Mouse (Mus musculus): ENCODE measurements around the gene Mrps6. TPM values are rescaled to one million over a fixed set of nuclear protein-coding genes. Genes with fewer than 3 reads are reported as not detected.
A peak's percentile ranks its signal among the peaks of the same experiment; 100 is the strongest.
"Not testable (repeated sequence)": the region's sequence is repeated elsewhere in the genome, so short reads cannot be mapped to it uniquely, and the experiment has no call there.

The Mrps6 gene
- polyA plus RNA-seq, 1 experiment from 2014 or later: 91.8 TPM

GRCm38 (mm10) chr16:92064801-92065200 is 6.7 kb downstream of the Mrps6 start:
- H3K36me3 ChIP-seq: peaks cover 41% of the 10 kb centered on the region

GRCm38 (mm10) chr16:92070338-92070737 is 12.3 kb downstream of the Mrps6 start:
- no peak for ATAC-seq (ENCODE audit: insufficient number of reproducible peaks, low FRiP score, low TSS enrichment, low read depth)
- Histone ChIP-seq H3K4me3 (replicated peaks) (no peak overlapping the region), H3K27ac (replicated peaks) (no peak overlapping the region), H3K27me3 (no peaks in the 10 kb centered on the region), H3K36me3 (peaks cover 23% of the 10 kb centered on the region; the same call in 1 of the 2 replicates), H3K4me1 (no peaks in the 10 kb centered on the region), H3K9me3 (replicated peaks) (no peaks in the 10 kb centered on the region), H3K4me2 (replicated peaks) (no peak overlapping the region), H3K9ac (no peak overlapping the region)
- 93% methylated on average over 8 of the region's 8 CpGs for WGBS

More at GRCm38 (mm10) chr16:92064801-92065200, 6.7 kb downstream of the Mrps6 start:
- no peak for ATAC-seq (ENCODE audit: insufficient number of reproducible peaks, low FRiP score, low TSS enrichment, low read depth)
- Histone ChIP-seq H3K9ac (no peak overlapping the region), H3K4me1 (0 out of 2 replicates have a peak, but pooled peaks cover 4% of the 10 kb centered on the region), H3K4me3 (replicated peaks) (no peak overlapping the region), H3K27me3 (no peaks in the 10 kb centered on the region), H3K27ac (replicated peaks) (no peak overlapping the region), H3K4me2 (replicated peaks) (no peak overlapping the region), H3K9me3 (replicated peaks) (no peaks in the 10 kb centered on the region)
- WGBS: 86% methylated on average over 2 of the region's 2 CpGs

GRCm38 (mm10) chr16:92076797-92077196 is 18.7 kb downstream of the Mrps6 start:
- H3K4me2 ChIP-seq (replicated peaks): no peak overlapping the region
- H3K9ac ChIP-seq: no peak overlapping the region
- 96% methylated on average over 8 of the region's 8 CpGs for WGBS
- H3K4me3 ChIP-seq (replicated peaks): no peak overlapping the region
- H3K4me1 ChIP-seq: no peaks in the 10 kb centered on the region
- no peaks in the 10 kb centered on the region for H3K27me3 ChIP-seq
- no peak overlapping the region for H3K27ac ChIP-seq (replicated peaks)
- peaks cover 30% of the 10 kb centered on the region for H3K36me3 ChIP-seq
- ATAC-seq (ENCODE audit: insufficient number of reproducible peaks, low FRiP score, low TSS enrichment, low read depth): no peak
- H3K9me3 ChIP-seq (replicated peaks): no peaks in the 10 kb centered on the region

DNA sequence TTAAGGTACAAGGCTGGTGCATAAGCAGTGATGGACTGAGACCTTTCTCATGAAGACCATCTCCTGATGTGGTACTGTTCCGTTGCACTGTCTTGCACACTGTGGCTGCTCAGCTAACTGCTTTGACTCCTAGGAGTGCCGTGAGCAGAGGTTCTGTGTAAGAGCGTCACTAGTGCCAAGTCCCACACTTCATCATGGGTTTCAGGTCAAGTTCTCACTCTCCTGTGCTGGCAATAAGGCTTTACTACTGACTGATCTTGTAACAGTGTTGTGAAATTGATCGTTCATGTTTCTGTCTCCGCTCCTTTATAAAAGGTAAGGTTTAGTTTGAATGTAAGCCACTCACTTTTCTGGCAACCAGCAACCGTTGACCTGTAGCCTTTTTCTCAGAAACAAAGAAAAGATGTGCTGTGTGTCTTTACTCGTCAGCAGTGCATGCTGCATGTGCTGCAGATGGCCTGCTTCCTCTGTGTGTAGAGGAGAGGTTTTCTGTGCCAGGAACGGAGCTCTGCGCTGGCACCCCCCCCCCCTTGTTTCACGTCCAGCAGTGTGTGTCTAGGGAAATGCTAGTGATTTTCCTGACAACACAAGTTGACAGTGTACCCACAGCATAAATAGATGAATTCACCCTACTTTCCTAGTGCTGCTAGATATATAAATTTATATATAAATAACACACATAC is 25.8 kb downstream of the Mrps6 start:
- ATAC-seq (ENCODE audit: insufficient number of reproducible peaks, low FRiP score, low TSS enrichment, low read depth): no peak
- 76% methylated on average over 10 of the region's 10 CpGs for WGBS
- H3K9me3 ChIP-seq (replicated peaks): no peaks in the 10 kb centered on the region
- no peak overlapping the region for H3K27ac ChIP-seq (replicated peaks)
- no peak overlapping the region for H3K9ac ChIP-seq
- no peak overlapping the region for H3K4me3 ChIP-seq (replicated peaks)
- H3K27me3 ChIP-seq: no peaks in the 10 kb centered on the region
- H3K36me3 ChIP-seq: 0 out of 2 replicates have a peak, but pooled peaks cover under 1% of the 10 kb centered on the region
- no peaks in the 10 kb centered on the region for H3K4me1 ChIP-seq
- no peak overlapping the region for H3K4me2 ChIP-seq (replicated peaks)

DNA sequence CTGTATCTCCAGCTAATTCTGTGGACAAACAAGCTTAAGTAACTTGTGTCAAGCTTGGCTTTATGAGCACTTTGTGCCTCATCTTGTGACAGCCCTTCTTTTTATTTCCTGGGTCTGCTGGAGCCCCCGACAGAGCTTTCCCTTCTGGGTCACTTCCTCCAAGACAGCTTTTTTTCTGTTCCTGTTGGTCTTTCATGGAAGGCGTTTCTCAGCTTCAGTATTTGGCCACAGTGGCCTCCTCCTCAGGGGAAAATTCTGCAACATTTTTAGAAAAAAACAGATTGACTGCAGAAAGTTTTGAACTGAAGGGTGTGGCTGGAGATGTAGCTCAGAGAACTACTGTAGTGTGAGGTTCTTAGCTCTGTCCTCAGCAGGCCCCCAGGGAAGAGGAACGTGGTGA is 31.2 kb downstream of the Mrps6 start:
- Histone ChIP-seq H3K36me3 (no peaks in the 10 kb centered on the region), H3K4me2 (replicated peaks) (no peak overlapping the region), H3K9me3 (replicated peaks) (no peaks in the 10 kb centered on the region), H3K4me1 (no peaks in the 10 kb centered on the region), H3K4me3 (replicated peaks) (no peak overlapping the region), H3K9ac (no peak overlapping the region), H3K27me3 (no peaks in the 10 kb centered on the region), H3K27ac (replicated peaks) (no peak overlapping the region)
- 61% methylated on average over 3 of the region's 3 CpGs for WGBS
- ATAC-seq (ENCODE audit: insufficient number of reproducible peaks, low FRiP score, low TSS enrichment, low read depth): no peak

- H3K36me3 ChIP-seq: no peaks in the 10 kb centered on the region
- H3K4me2 ChIP-seq (replicated peaks): no peak overlapping the region
- no peaks in the 10 kb centered on the region for H3K9me3 ChIP-seq (replicated peaks)
- WGBS: 79% methylated on average over 5 of the region's 5 CpGs
- no peak for ATAC-seq (ENCODE audit: insufficient number of reproducible peaks, low FRiP score, low TSS enrichment, low read depth)
- no peak overlapping the region for H3K4me3 ChIP-seq (replicated peaks)
- H3K27ac ChIP-seq (replicated peaks): no peak overlapping the region
- H3K4me1 ChIP-seq: no peaks in the 10 kb centered on the region
- H3K27me3 ChIP-seq: no peaks in the 10 kb centered on the region
- H3K9ac ChIP-seq: no peak overlapping the region
Measured at GRCm38 (mm10) chr16:92091876-92092275, 33.8 kb downstream of the Mrps6 start.

DNA sequence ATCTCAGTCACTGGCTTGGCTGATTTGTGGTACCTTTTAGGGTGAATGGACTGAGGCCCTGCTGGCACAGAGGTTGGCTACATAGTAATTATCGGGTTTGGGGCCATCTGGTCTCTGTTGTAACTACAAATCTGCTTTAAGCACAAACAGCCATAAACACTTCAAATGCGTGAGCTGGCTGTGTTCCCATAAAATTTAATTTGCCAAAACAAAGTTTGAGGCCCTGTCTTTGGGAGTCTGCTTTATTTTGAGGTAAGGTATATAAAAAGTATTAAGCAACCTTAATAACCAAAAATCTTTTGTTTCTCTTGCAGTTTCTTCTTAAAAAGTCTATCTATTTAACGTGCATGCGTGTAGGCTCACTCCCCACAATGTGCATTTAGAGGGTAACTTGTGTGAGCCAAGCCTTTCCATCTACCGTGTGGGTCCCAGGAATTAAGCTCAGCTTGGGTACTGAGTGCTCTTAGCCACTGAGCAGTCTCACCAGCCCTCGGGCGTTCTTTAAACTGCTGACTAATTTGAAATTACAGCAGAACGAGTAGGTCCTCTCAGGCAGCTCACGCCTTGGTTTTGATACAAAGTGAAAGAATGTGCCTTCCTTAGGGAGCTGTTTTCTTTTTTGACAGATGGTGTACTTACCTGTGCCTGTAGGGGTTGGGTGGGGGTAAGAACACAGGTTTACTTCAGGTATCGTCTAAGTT is 40.4 kb downstream of the Mrps6 start:
- peak overlapping the region; percentile 12; the same call in 1 of the 2 replicates for H3K27ac ChIP-seq (replicated peaks)
- ATAC-seq (ENCODE audit: insufficient number of reproducible peaks, low FRiP score, low TSS enrichment, low read depth): no peak

DNA sequence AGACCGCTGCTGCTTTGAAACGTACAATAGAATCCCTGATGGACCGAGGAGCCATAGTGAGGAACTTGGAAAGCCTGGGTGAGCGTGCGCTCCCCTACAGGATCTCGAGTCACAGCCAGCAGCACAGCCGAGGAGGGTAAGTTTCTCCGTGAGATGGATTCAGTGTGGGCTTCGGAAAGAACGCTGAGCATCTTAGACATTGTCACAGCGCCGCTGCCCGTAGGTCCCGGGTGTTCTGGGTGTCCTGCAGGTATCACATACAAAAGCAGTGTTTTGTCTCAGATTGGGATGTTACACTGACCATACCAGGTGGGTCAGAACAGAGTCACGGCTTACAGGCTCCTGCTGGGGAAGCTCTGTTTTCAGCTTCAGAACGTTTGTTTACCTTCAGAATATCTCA is 41.5 kb downstream of the Mrps6 start:
- Histone ChIP-seq H3K9me3 (replicated peaks) (no peaks in the 10 kb centered on the region), H3K36me3 (0 out of 2 replicates have a peak, but pooled peaks cover 15% of the 10 kb centered on the region), H3K27me3 (no peaks in the 10 kb centered on the region), H3K4me1 (peaks cover 27% of the 10 kb centered on the region), H3K4me3 (replicated peaks) (no peak overlapping the region), H3K4me2 (replicated peaks) (no peak overlapping the region), H3K27ac (replicated peaks) (no peak overlapping the region), H3K9ac (no peak overlapping the region)
- 77% methylated on average over 16 of the region's 16 CpGs for WGBS
- ATAC-seq (ENCODE audit: insufficient number of reproducible peaks, low FRiP score, low TSS enrichment, low read depth): no peak

More for the DNA sequence above, 40.4 kb downstream of the Mrps6 start:
- Histone ChIP-seq H3K4me2 (replicated peaks) (no peak overlapping the region), H3K4me3 (replicated peaks) (no peak overlapping the region), H3K9me3 (replicated peaks) (no peaks in the 10 kb centered on the region), H3K36me3 (0 out of 2 replicates have a peak, but pooled peaks cover 15% of the 10 kb centered on the region), H3K27me3 (no peaks in the 10 kb centered on the region), H3K4me1 (peaks cover 22% of the 10 kb centered on the region), H3K9ac (no peak overlapping the region)
- WGBS: 37% methylated on average over 10 of the region's 10 CpGs

GRCm38 (mm10) chr16:92100111-92100510 is 42.0 kb downstream of the Mrps6 start:
- Histone ChIP-seq H3K36me3 (0 out of 2 replicates have a peak, but pooled peaks cover 15% of the 10 kb centered on the region), H3K27ac (replicated peaks) (no peak overlapping the region), H3K9me3 (replicated peaks) (no peaks in the 10 kb centered on the region), H3K4me3 (replicated peaks) (no peak overlapping the region), H3K9ac (no peak overlapping the region), H3K4me1 (peaks cover 27% of the 10 kb centered on the region), H3K27me3 (no peaks in the 10 kb centered on the region), H3K4me2 (replicated peaks) (no peak overlapping the region)
- WGBS: 56% methylated on average over 4 of the region's 4 CpGs
- no peak for ATAC-seq (ENCODE audit: insufficient number of reproducible peaks, low FRiP score, low TSS enrichment, low read depth)

DNA sequence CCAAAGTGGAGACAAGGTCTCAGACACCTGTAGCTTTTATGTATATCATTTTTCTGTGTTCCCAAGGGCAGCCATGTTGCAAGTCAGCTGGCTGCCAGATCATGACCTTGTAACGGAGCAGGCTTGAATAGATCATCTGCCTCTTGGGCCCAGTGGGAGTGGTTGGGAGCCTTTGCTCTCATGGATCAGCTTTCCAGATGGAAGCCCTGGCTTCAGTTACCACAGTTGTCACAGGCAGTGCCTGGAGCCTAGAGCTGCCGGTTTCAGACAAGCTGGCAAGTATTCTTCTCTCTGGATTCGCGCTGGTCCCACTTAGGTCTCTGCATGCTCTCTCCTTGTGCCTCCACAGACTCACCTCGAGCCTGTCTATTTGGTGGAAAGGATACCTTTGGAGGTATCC is 44.0 kb downstream of the Mrps6 start:
- Histone ChIP-seq H3K4me3 (replicated peaks) (no peak overlapping the region), H3K27me3 (no peaks in the 10 kb centered on the region), H3K4me1 (peaks cover 27% of the 10 kb centered on the region), H3K36me3 (0 out of 2 replicates have a peak, but pooled peaks cover 15% of the 10 kb centered on the region), H3K27ac (replicated peaks) (no peak overlapping the region), H3K9me3 (replicated peaks) (no peaks in the 10 kb centered on the region), H3K9ac (no peak overlapping the region), H3K4me2 (replicated peaks) (no peak overlapping the region)
- no peak for ATAC-seq (ENCODE audit: insufficient number of reproducible peaks, low FRiP score, low TSS enrichment, low read depth)
- WGBS: 62% methylated on average over 5 of the region's 5 CpGs

- ATAC-seq (ENCODE audit: insufficient number of reproducible peaks, low FRiP score, low TSS enrichment, low read depth); H3K9ac ChIP-seq; H3K4me2 ChIP-seq (replicated peaks); H3K27ac ChIP-seq (replicated peaks); H3K27me3 ChIP-seq; H3K4me3 ChIP-seq (replicated peaks); H3K9me3 ChIP-seq (replicated peaks): not testable (repeated sequence)
- 0 out of 2 replicates have a peak, but pooled peaks cover 15% of the 10 kb centered on the region for H3K36me3 ChIP-seq
- 92% methylated on average over 6 of the region's 7 CpGs for WGBS
- peaks cover 26% of the 10 kb centered on the region for H3K4me1 ChIP-seq
Measured at GRCm38 (mm10) chr16:92102931-92103330, 44.9 kb downstream of the Mrps6 start.

All from embryonic facial prominence, embryonic 15.5 days (tissue).